Mouse (Mus musculus) cerebellum, postnatal 10 days (tissue): ENCODE measurements around the gene Mre11a.
"Not testable (repeated sequence)": the region's sequence is repeated elsewhere in the genome, so short reads cannot be mapped to it uniquely, and the experiment has no call there.

ENCODE experiments used
- DNase-seq, 2 experiments: peaks; one replicate each; pipeline ENCODE4 v3.0.0; 2021; ENCODE audit warnings: mixed read lengths in 2 of 2

The Mre11a gene

DNA sequence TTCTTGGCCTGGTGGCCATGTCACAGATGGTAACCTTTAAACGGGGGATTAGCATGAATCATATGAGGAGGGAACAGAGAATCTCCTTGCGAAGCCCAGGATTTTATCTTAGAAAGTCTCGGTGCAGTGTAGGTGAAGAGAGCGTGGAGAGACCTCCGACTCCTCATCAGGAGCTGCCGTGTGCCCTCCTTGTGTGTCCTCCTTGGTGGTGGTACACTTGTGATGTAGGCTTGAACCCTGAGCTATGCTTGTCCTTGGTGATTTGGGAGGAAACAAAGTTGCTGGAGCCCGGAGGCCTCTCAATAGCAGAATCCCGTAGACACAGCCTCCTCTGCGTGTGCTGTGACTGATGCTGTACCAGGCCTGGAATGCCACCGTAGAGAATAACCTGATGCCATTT, 86.3 kb downstream of the Mre11a start:
- peak in 1 of 2 experiments; percentile 27 for DNase-seq

GRCm38 (mm10) chr9:14871536-14871935, 87.1 kb downstream of the Mre11a start:
- no peak for DNase-seq

- peak; percentile 31 to 42 for DNase-seq
Measured at GRCm38 (mm10) chr9:14872181-14872930, 87.9 kb downstream of the Mre11a start.

DNA sequence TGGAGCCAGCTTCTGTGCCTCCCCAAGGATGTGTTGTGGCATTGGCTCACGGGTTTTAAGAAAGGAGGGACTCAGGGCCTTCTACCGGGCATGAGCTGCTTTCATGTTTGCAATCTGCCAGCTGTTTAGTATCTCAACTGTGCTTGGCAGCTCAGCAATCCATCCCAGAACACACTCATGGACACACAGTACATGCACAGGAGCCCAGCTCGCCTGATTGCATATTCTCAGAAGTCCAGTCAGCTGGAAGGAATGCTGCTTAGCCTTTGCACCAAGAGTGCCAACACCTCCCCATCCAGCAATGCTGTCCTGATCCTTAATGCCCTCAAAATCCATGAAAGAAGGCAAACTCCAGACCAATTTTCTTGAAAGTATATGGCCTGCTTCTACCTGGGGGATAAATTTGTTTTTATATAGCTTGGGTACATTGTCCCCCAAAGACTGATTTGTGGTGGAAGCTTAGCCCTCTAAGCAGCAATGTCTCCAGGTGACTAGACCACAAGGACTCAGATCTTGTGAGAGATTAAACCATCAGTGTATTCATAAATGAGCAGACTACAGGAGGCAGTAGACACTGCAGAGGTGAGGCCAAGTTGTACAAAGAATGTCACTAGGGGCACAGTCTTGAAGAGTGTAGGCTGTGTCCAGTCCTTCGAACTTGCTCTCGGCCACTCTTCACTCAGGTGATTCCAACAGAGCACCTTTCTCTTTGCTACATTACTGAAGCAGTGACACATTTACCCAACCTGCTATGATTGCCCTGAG, 91.5 kb downstream of the Mre11a start:
- DNase-seq = peak; percentile 47 to 55

GRCm38 (mm10) chr9:14876566-14876965, 92.1 kb downstream of the Mre11a start:
- not testable (repeated sequence) for DNase-seq

DNA sequence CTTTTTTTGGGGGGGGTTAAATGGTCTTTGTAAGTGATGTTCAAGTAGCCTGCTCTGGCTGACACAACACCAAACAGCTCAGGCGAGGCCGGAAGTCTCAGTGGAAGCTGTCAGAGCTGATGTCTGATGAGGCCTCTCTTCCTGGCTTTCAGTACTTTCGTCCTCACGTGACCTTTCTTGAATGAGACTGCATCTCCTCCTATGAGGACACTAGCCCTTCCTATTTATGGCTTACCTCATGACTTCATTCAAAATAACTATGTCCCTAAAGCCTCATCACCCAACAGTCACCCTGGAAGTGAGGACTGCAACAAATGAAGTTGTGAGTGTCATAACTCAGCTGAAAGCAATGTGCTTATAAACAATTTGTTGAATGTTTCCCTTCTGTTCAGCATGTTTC, 100.2 kb downstream of the Mre11a start:
- no peak for DNase-seq

DNA sequence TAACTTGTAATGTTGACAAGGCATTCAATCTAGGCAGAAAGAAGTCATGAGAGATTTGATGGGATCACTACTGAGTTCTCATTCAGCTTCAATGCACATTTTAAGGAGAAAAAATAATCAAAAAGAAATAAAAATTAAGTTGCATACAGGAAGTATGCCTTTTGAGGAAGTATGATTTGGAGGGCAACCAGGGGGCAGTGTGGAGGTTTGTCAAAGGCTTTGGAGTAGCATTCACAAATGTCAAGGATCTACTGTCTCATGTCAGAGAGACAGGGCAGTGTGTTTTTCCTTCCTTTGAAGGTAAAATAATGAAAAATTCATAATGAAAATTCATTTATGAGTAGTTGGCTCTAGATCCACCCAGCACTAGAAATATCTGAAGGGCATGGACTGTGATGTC, 100.7 kb downstream of the Mre11a start:
- DNase-seq = no peak

GRCm38 (mm10) chr9:14885954-14886353, 101.5 kb downstream of the Mre11a start:
- no peak for DNase-seq
